Mouse (Mus musculus) gastrocnemius, postnatal 14 days (tissue): ENCODE data around the gene Etl4. TPM values are rescaled to one million over a fixed set of nuclear protein-coding genes. Genes with fewer than 3 reads are reported as not detected.
"Not testable (repeated sequence)": the region's sequence is repeated elsewhere in the genome, so short reads cannot be mapped to it uniquely, and the experiment has no call there.

ENCODE experiments used
- DNase-seq: peaks from one replicate; pipeline ENCODE4 v3.0.0; 2021; ENCODE audit warnings: mixed read lengths
- intact Hi-C: fragments of 180-260 bp; cut with DNase I; formaldehyde crosslinking; loops from one replicate; pipeline ENCODE4 v1.15.1; 2025; ENCODE audit warnings: low total_unique reads
- total RNA-seq, 2 experiments: library from RNA; stranded (reverse); gene quantifications; 2 replicates each; pipeline ENCODE4 v1.2.3; 2021

Etl4 gene
- total RNA-seq, 2 experiments from 2014 or later: 28.3 to 46.7 TPM

GRCm38 (mm10) chr2:20284425-20284824, 374.8 kb downstream of the Etl4 start:
- intact Hi-C loops: no loop called here
- no peak for DNase-seq

- DNase-seq: no peak
- intact Hi-C loops: no loop called here
These were observed 381.6 kb downstream of the Etl4 start for GRCm38 (mm10) chr2:20290982-20291740.

DNA sequence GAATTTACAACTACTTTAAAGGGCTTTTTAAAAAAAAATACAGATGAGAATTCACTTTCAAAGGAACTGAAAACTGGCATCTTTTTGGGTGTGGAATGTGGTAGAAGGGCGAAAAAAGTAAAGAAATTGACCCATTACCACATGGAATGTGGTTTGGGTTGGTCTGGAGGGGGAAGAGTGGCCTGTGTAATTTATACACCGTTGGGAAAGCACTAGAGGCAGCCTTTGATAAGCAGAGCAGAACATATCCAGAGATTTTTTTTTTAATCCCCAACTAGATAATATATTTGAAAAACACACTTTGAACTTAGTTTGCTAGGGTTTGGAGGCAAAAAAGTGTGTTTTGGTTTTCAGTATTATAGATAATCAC, 382.1 kb downstream of the Etl4 start:
- no peak for DNase-seq
- intact Hi-C loops: no loop called here

DNA sequence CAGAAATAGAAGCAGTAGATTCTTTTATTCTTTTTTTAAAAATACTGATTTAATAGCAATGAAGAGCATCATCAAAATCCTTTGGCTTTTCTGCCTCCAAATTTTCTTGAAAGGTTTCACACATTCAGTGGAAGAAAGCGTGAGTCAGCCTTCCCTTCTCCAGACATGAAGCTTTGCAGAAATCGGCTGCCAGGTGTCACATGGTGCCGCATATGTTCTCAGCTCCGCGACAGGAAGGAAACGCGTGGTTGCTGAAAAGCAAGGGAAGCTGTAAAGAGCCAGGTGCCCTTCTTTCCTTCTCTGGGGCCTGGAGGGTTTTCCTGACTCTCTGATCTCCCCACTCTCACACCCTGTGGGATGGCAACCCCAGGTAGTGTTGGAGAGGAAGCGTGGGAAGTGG, 383.8 kb downstream of the Etl4 start:
- DNase-seq: no peak
- intact Hi-C loops: no loop called here

DNA sequence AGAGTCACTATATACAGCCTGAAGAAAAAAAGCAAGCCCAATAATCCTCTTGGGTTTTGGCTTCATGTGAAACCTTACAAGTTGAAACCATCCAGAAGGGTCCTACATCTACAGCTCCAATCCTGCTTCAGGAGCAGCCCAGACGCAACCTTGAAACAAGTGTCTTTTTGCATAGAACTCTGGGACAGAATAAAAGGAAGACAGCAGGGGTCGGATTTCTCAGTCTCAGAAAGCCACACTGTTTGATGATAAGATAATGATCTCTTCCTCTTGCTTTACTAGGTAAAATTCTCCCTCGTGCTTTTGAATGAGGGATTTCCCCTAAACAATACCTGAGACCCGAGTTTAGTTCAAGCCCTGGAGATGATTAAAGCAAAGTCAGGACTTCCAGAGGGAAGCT, 385.0 kb downstream of the Etl4 start:
- intact Hi-C loops: no loop called here
- DNase-seq: no peak

DNA sequence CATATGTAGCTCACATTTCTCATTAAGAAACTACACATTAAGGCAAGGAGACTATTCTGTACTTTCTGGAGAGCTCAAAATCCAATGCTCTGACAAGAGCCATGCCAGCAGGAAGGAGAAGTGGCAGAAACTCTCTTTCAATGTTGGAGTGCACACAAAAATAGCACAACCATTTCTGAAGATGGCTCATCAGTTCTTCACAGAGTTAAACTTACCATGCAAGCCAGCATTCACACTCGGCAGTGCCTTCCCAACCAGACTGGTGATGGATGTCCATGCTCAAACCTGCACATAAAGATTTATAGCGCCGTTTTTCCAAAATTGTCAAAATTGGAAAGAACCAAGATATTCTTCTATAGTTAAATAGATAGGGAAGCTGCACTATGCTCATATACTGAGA, 392.9 kb downstream of the Etl4 start:
- intact Hi-C loops: no loop called here
- no peak for DNase-seq

- intact Hi-C loops: no loop called here
These were observed 415.4 kb downstream of the Etl4 start for GRCm38 (mm10) chr2:20324954-20325353.

GRCm38 (mm10) chr2:20336176-20336575, 426.6 kb downstream of the Etl4 start:
- no peak for DNase-seq
- intact Hi-C loops: no loop called here

More at GRCm38 (mm10) chr2:20324954-20325353, 415.4 kb downstream of the Etl4 start:
- DNase-seq: no peak

GRCm38 (mm10) chr2:20339016-20339734, 429.6 kb downstream of the Etl4 start:
- intact Hi-C loops: no loop called here
- no peak for DNase-seq

GRCm38 (mm10) chr2:20339919-20340318, 430.3 kb downstream of the Etl4 start:
- intact Hi-C loops: no loop called here
- no peak for DNase-seq

DNA sequence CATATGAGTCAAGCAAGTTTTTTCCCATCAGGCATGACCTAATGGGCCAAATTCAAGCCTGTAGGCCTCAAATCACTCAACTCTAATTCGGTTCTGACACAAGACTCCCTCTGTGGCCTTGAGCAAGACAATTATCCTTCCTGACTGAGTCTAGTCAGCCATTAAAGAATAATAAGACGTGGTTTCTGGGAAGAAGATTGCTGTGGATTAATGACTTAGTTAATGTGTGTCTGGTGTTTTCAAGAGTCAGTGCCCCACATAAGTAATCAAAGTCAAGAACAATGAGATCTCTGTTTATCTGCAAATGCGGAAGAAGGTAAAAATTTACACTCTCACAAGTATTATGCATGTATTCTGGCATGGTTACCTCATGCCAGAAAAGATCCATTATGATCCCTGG, 437.3 kb downstream of the Etl4 start:
- intact Hi-C loops: no loop called here
- no peak for DNase-seq

DNA sequence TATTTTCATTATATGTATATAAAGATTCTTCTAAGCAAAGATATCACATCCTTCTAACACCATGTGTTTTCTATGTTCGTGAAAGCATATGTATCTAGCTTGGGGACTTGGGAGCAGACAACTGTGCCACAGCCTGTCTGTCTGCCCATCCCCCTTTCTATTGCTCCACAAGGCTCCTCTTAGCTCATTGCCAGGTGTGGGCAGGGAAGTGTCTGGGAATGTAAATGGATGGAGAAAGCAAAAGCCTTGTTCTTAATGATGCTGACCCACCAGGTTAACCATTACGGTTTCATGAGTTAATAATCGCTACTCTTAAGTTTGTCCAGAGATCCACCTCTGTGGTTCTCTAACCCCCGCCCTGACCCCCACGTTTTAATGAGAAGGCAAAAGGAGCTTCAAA, 439.7 kb downstream of the Etl4 start:
- intact Hi-C loops: no loop called here
- DNase-seq: no peak

- intact Hi-C loops: no loop called here
- no peak for DNase-seq
These were observed 443.2 kb downstream of the Etl4 start for GRCm38 (mm10) chr2:20352796-20353195.

DNA sequence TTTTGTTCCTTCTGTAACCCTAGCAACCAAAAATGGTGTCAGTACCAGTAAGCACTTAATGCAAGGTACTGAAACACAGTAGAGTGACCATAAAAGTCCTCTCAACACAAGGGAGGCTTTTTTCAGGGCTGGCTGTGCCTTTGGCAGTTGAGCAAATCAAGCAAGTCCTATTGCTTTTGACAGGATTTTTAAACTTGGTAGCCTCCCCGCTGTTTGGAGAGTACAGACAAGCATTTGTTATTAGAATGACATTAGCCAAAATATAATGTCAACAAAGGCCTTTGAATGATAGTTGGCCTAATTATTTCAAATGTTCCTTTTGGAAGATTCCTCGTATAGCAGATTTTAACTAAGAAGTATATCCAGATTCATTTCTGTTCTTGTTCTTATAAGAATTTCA, 467.4 kb downstream of the Etl4 start:
- DNase-seq: no peak
- intact Hi-C loops: no loop called here

DNA sequence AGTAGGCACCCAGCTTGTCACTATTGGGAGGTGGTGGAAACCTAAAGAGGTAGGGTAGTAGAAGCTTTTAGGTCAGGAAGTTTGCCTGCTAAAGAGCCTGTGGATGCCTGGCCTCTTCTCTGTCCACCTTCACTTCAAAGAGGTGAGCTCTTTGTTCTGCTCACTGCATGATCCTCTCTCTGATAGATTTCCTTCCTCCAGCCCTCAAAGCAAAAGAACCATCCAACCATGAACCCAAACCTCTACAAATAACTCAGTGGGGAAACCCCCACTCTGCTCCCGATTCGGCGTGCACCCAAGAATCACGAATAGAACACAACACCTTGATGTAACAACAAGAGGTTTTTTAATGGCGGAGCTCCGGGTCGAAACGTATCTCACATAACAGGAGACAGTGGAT, 471.3 kb downstream of the Etl4 start:
- DNase-seq, intact Hi-C loops: not testable (repeated sequence)

GRCm38 (mm10) chr2:20394083-20394482, 484.5 kb downstream of the Etl4 start:
- no peak for DNase-seq
- intact Hi-C loops: no loop called here

DNA sequence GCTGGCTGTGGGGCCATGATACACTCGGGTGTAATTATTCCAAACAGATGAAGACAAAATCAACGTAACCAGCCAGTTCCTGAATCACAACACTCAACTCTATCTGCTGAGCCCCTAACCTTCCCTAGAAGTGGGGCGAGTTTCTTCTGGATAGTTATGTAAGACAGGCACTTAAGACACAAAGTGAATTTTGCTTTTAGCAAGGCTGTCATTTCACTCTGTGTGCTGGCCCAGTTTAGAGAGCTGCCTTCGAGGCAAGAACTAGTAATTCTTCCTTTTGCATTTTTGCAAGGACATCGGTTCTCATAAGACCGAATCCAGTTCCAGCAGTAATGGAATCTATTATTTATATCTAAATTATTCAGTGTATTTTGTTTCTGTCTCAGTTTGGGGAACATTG, 487.4 kb downstream of the Etl4 start:
- intact Hi-C loops: no loop called here
- no peak for DNase-seq

- intact Hi-C loops: no loop called here
- no peak for DNase-seq
These were observed 491.0 kb downstream of the Etl4 start for GRCm38 (mm10) chr2:20400556-20400955.

- intact Hi-C loops: no loop called here
- DNase-seq: no peak
These were observed 494.8 kb downstream of the Etl4 start for GRCm38 (mm10) chr2:20404395-20404794.

DNA sequence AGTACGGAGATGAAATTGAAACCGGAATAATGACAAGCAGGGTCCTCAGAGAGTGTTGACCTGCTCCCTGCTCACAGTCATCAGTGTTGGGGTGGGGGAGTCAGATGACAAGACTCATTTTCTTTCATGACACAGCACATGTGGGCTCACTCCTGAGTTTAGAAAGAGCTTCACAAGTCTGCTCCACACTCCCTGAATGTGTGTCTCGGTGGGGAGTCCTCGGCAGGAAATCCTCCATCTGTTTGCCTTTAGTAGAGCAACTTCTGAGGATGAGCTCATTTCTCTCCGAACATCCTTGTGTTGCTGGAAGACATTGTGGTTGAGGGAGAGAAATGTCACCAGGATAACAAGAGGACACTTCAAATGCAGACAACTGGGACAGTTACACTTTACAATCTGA, 497.5 kb downstream of the Etl4 start:
- no peak for DNase-seq
- intact Hi-C loops: no loop called here

DNA sequence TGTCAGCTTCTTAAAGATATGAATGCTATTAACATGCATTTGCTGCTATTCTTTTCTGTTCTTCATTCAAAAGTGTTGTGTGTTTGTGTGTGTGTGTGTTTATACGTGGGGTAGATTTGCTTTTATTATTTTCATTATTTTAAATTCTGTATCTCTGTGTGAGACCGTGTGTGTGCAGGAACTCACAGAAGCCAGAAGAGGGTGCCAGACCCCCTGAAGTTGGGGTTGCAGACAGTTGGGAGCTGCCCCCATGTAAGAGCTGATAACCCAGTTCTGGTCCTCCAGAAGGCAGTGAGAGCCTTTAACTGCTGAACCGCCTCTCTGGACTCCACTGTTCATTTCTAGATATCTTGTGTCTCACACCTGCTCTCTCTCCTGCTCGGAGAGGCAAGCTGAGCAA, 505.3 kb downstream of the Etl4 start:
- DNase-seq: no peak
- intact Hi-C loops: no loop called here
